Mouse (Mus musculus) E14TG2a.4 (cell line): ENCODE results near the gene Anxa5.

Experiments
- CTCF ChIP-seq: conservative IDR thresholded peaks from 2 replicates; pipeline ENCODE4 v1.5.1; 2014; ENCODE audit warnings: low read length
- NANOG ChIP-seq: IDR thresholded peaks from 2 replicates; pipeline ENCODE4 v1.6.1; 2014; ENCODE audit warnings: borderline replicate concordance, low read length, mixed read lengths
- POU5F1 ChIP-seq: IDR thresholded peaks from 2 replicates; pipeline ENCODE4 v1.6.1; 2014; ENCODE audit warnings: low read length, borderline replicate concordance

DNA sequence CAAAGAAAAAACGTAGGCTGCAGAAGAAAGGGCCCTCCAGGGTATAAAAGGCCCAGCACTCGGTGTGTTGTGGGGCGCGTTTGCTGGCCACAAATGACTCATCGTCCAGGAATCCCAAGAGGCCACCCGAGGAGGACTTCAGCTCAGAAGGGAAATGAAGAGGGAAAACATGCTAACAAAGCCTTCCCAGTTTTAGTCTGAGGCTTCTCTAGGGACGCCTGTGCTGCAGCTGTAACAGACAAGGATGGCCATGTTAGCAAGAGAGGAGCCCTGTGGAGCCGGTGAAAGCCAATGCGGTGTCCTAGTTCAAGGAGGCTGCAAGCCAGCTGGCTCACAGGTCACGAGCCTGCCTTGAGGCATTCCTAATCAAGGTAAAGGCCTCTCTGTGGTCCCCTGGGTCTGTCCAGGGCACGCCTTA, 6.1 kb upstream of the Anxa5 start:
- TF ChIP-seq CTCF = no peak
- no peak for TF ChIP-seq NANOG
- no peak for TF ChIP-seq POU5F1
